Mouse (Mus musculus) adrenal gland (tissue): ENCODE measurements around the gene Vamp4.

Experiments
- intact Hi-C: fragments of 180-260 bp; cut with DNase I; formaldehyde crosslinking; loops from one replicate; pipeline ENCODE4 v1.15.1; 2025
- long read RNA-seq, 2 experiments: library from polyadenylated mRNA; unstranded; transcript quantifications; one replicate each; pipeline ENCODE4 v2.0.0; 2020; ENCODE audit warnings: borderline replicate concordance in 1 of 2; ENCODE audit not compliant: insufficient replicate concordance in 1 of 2

The Vamp4 gene
- long read RNA-seq, experiment 1, transcript Vamp4-204 (8 exons, 1,461 nt): major isoform, 39 of 48 reads
- long read RNA-seq, experiment 1, partial matches to known transcripts: 1 of 48 reads
- long read RNA-seq, experiment 1, other reads (novel, unspliced or antisense): 4 of 48 reads
- long read RNA-seq, experiment 2, transcript Vamp4-204 (8 exons, 1,461 nt): major isoform, 22 of 36 reads
- long read RNA-seq, experiment 2, partial matches to known transcripts: 5 of 36 reads
- long read RNA-seq, experiment 2, other reads (novel, unspliced or antisense): 4 of 36 reads

GRCm38 (mm10) chr1:162570260-162570748, at the start of gene Vamp4:
Gene Vamp4, plus strand, starts transcription at chr1:162570515.
- intact Hi-C loops: no loop called here

GRCm38 (mm10) chr1:162529651-162530050, 40.7 kb upstream of the Vamp4 start:
- intact Hi-C loops: loop anchor here (10.0 kb wide), 1 partner anchor 175 kb away; no protein-coding TSS in a partner anchor

DNA sequence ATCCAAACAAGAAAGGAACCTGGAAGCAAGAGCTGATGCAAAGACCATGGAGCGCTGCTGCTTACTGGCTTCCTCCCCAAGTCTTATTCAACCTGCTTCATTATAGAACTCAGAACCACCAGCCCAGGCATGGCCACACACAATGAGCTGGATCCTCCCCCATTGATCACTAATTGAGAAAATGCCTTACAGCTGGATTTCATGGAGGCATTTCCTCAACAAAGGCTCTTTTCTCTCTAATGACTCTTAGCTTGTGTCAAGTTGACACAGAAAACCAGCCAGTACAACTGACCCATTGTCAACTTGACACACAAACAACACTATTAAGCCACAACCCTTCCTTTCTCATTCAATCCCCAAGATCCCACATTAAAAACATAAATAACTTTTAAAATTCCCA, 39.6 kb upstream of the Vamp4 start:
- intact Hi-C loops: loop anchor here (10.0 kb wide), 1 partner anchor 176 kb away; no protein-coding TSS in a partner anchor

DNA sequence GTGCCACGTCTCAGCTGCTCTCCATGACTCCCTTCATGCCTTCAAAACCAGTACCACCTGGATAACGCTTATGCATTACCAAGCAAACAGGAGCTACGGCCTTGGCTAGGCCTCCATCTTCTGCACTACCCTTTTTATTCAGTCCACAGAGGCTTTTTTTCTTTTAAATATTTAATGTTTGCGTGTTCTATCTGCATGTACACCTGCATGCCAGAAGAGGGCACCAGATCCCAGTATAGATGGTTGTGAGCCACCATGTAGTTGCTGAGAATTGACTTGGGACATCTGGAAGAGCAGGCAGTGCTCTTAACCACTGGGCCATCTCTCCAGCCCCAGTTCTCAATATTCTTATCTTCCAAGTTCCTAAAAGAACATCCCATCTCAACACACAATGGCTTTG, 38.7 kb upstream of the Vamp4 start:
- intact Hi-C loops: loop anchor here (10.0 kb wide), 1 partner anchor 177 kb away; no protein-coding TSS in a partner anchor

- intact Hi-C loops: loop anchor here (10.0 kb wide), 1 partner anchor 178 kb away; no protein-coding TSS in a partner anchor
Measured at GRCm38 (mm10) chr1:162532330-162532729, 38.0 kb upstream of the Vamp4 start.

DNA sequence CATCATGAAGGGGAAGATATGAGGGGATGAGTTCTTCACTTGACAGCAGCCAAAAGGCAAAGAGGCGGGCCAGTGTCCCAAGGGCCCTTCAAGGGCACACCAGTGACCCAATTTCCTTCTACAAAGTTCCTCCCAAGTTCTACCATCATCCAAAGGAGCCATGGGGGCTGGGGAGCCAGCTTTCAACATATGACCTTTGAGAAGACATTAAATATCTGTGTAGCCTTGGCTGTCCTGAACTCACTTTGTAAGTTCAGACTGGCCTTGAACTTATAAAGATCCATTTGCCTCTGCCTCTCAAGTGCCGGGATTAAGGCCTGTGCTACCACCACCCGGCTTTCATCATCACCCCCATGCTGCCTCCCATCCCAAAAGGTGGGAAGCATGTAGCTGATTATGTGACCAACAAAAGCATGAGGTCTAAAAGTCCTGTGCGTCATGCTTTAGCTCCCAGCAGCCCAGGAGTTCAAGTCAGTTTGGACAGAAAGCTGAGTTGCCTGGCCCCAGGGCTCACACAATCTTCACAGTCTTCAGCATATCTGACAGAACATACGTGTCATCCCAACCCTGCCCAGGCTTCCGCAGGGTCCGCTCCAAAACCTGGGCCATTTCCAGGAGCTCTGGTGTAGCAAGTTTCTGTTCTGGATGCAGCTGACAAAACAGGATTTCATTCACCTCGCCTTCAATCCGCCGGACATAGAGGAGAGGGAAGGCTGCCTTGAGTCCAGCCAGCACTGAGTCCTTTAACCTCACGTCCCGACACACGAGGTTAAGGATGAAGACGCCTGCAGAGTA, 36.4 kb upstream of the Vamp4 start:
- intact Hi-C loops: loop anchor here (10.0 kb wide), 1 partner anchor 179 kb away; no protein-coding TSS in a partner anchor

- intact Hi-C loops: no loop called here
Measured at GRCm38 (mm10) chr1:162543231-162543630, 27.1 kb upstream of the Vamp4 start.

DNA sequence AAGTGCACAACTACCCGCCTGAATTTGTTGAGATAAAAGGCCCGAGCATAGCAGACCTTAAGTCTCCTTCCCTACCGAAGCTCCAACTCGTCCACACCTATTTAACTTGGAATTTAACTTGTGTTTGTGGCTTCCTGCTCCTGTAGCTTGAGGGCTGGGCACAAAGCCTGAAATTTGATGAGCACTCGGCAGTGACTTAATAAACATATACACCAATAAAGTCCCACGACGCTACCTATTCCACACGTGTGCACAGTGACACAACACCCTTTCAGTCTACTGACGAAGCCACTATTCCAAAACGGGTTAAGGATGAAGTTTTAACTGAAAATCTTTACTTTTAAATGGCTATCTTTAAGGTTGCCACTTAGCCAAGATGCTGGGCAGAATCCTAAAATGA, 22.7 kb upstream of the Vamp4 start:
- intact Hi-C loops: no loop called here

DNA sequence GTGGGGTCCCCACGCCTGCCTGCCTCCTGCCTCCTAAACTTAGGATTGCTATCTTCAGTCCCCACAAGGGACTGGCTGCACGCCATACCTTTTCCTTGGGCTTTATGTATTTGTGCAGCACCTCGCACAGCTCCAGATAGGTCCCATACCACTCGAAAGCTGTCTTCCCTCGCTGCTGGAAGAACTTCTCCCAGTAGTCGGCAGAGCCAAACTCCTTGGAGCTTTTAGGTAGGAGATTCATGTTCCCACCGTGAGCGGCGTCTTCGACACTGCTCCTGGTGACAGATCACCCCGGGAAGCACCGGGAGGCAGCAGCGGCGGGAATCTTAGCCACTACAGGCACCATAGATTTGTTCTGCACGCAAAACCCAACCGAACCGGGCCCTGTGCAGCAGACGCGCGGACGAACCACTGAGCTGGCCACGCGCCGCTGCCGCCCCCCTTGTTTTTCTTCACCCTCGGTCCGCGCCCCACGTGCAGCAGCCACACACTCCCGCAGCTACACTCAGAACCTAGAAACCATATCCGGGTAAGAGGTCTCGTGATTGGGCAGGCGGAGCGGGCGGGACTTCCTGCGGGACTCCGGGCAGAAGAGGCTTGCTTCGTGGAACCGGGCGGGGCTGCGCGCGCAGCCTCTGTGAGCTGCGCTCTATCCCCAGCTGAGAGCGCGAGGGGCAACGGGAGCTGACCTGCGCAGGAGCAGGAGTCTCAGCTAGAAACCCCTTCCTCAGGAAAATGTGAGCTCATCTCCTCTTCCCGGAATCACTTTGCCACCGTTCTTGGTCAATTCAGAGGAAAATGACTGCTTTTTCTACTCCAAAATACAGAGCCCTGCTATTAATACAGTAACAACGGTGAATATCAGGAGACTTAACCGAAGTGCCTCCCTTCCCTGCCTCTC, 22.0 kb upstream of the Vamp4 start, which contains the start of gene Mettl13:
TSS of gene Mettl13 (minus strand) at position 536 of the 901 bp plus-strand sequence.
- intact Hi-C loops: no loop called here

- intact Hi-C loops: no loop called here
Measured at GRCm38 (mm10) chr1:162548917-162549613, 21.2 kb upstream of the Vamp4 start.

GRCm38 (mm10) chr1:162549615-162550283, 20.6 kb upstream of the Vamp4 start:
- intact Hi-C loops: loop anchor here (2.0 kb wide), 1 partner anchor 115 kb away; no protein-coding TSS in a partner anchor

DNA sequence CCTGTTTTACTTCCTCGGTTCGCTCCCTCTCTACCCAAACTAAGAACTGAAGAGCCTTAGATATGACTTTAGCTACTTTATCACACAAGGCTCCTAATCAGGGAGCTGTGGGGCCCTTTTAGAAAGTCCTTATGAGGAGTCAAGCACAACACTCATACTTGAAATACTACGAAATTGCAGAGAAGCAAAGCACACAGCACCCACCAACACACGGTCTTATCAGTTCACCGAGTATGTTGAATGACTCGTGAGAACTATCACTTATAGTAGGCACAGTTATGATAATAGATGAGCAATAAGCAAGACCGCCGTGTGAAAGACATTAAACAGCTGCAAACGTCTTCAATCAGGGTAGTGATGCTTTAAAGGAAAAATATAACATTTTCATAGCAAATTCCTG, 17.4 kb upstream of the Vamp4 start:
- intact Hi-C loops: no loop called here

DNA sequence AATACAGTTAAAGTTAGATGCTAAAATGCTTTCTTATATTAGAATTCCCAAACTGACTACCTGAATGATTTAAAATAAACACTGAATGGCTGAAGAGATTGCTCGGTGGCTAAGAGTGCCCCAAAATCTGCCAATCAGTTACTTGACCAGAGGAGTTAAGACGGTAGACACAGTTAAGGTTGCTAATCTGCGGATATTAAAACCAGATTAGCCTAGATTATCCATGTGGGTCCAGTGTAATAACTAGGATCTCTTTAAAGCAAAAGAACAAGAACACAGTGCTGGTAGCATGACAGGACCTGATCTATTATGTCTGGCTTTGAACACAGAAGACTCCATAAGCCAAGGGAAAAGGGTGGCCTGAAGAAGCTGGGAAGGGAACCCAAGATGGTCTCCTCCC, 16.1 kb upstream of the Vamp4 start:
- intact Hi-C loops: no loop called here

- intact Hi-C loops: no loop called here
Measured at GRCm38 (mm10) chr1:162563236-162563635, 7.1 kb upstream of the Vamp4 start.

DNA sequence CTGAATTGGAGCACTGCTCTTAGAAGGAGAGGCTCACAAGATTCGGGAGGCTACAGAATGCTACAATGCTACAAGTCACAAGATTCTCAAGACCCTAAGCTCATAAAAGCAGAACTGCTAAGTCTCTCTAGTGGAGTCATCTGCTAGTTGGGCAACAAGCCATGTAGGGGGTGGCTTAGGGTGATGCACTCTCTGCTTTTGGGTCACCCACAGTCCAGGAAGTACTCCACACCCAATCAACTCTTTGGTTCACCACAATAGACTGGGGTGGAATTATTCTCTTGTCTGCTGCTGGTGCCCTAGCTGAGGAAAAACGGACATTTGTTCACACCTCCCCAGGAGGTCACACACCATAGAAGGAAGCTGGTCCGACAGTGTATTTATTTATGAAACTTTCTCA, 5.3 kb upstream of the Vamp4 start:
- intact Hi-C loops: loop anchor here (5.0 kb wide), 1 partner anchor 102 kb away; no protein-coding TSS in a partner anchor

DNA sequence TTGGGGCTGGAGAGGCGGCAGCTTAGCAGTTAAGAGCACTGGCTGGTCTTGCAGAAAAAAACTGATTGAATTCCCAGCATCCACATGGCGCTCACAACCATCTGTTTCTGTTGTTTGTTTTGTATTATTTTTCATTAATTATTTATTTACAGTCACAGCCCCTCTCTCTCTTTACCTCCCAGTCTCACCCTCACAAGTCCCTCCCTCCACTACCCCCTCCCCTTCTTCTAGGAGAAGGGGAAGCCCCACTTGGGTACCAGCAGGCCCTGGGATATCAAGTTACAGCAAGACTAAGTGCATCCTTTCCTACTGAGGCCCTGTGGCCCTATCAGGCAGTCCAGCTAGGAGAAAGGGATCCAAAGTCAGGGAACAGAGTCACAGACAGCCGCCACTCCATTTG, 3.0 kb upstream of the Vamp4 start:
- intact Hi-C loops: loop anchor here (5.0 kb wide), 1 partner anchor 100 kb away; no protein-coding TSS in a partner anchor

DNA sequence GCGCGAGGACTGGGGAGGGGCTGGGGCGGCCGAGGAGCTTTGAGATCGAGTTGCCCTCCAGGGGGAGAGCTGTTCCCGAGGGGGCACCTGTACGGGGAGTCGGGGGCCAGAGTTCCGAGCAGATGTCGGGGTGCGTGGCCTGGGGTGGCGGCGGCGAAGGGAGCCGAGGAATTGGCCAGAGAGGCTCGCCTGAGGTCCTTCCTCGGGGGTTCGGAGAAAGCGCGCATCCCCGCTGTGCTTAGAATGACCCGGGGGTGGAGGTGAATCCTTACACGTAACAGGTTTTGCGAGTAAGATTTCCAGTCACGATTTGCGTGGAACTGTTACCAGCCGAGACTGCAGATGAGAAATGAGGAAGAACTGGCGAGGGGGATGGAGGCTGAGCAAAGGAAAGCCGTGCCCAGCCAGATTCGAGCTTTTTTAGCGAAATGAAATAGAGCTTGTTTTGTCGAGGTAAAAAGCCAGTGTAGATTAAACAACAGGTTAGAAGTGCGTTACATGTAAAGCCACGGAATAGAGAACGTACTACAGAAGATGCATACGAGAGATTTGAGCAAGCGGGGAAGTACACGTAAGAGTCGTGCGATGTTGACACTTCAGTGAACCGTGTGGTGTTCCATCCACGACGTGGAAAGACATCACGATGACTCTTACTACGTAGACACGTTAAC, 751 bp downstream of the Vamp4 start:
- intact Hi-C loops: no loop called here

GRCm38 (mm10) chr1:162575098-162575497, 4.8 kb downstream of the Vamp4 start:
- intact Hi-C loops: no loop called here

DNA sequence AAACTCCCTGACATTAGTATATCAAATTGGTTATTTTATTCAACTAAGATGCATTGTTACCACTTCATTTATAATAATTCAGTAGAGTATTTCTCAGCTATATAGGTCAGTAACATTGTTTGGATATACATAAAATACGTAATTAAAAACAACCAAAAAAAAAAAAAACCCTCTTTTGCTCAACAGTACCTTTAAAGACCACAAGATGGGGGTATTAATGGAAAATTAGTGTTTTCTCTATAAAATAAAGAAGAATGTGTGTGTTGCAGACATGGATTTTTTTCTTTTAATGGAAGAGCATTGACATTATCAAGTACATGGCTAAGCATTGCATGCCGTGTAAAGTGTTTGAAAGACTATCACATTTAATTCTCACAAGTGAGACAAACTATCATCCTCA, 12.6 kb downstream of the Vamp4 start:
- intact Hi-C loops: no loop called here
